Mouse (Mus musculus): Measurements from ENCODE around the gene Fam192a. TPM values are rescaled to one million over a fixed set of nuclear protein-coding genes. Genes with fewer than 3 reads are reported as not detected.

Gene Fam192a
- 10 to 100 TPM; 16.7 to 18.7 TPM for total RNA-seq (2021)
- long read RNA-seq, experiment 1, transcript Fam192a-201 (8 exons, 2,873 nt) = major isoform, 21 of 30 reads
- long read RNA-seq, experiment 1, partial matches to known transcripts = 1 of 30 reads
- long read RNA-seq, experiment 1, other reads (novel, unspliced or antisense) = 8 of 30 reads
- long read RNA-seq, experiment 2, transcript Fam192a-201 (8 exons, 2,873 nt) = major isoform, 24 of 31 reads
- long read RNA-seq, experiment 2, partial matches to known transcripts = 1 of 31 reads
- long read RNA-seq, experiment 2, other reads (novel, unspliced or antisense) = 6 of 31 reads

- DNase-seq = peak; percentile 100
Observed at GRCm38 (mm10) chr8:94601607-94602385, at the start of gene Fam192a, which contains the start of gene Rspry1. Gene Fam192a, minus strand, starts transcription at chr8:94601997. Gene Rspry1, plus strand, starts transcription at chr8:94601937.

GRCm38 (mm10) chr8:94649496-94649895 lies 47.7 kb upstream of the Fam192a start:
- DNase-seq = no peak

GRCm38 (mm10) chr8:94646165-94646564 lies 44.4 kb upstream of the Fam192a start:
- no peak for DNase-seq

GRCm38 (mm10) chr8:94645202-94645601 lies 43.4 kb upstream of the Fam192a start:
- DNase-seq = no peak

GRCm38 (mm10) chr8:94641938-94642337 lies 40.1 kb upstream of the Fam192a start:
- no peak for DNase-seq

GRCm38 (mm10) chr8:94641183-94641582 lies 39.4 kb upstream of the Fam192a start:
- DNase-seq = no peak

- DNase-seq = no peak
Observed at GRCm38 (mm10) chr8:94634211-94634610, 32.4 kb upstream of the Fam192a start.

- DNase-seq = no peak
Observed at GRCm38 (mm10) chr8:94633564-94634194, 31.9 kb upstream of the Fam192a start.

GRCm38 (mm10) chr8:94624885-94625284 lies 23.1 kb upstream of the Fam192a start:
- no peak for DNase-seq

- DNase-seq = no peak
Observed at GRCm38 (mm10) chr8:94607064-94607463, 5.3 kb upstream of the Fam192a start.

- DNase-seq = no peak
Observed at GRCm38 (mm10) chr8:94604030-94604429, 2.2 kb upstream of the Fam192a start.

GRCm38 (mm10) chr8:94602471-94603131 lies 804 bp upstream of the Fam192a start:
- DNase-seq = no peak

- peak; percentile 26 for DNase-seq
Observed at GRCm38 (mm10) chr8:94601034-94601606, 677 bp downstream of the Fam192a start.

GRCm38 (mm10) chr8:94600478-94600877 lies 1.3 kb downstream of the Fam192a start:
- no peak for DNase-seq

GRCm38 (mm10) chr8:94594211-94594610 lies 7.6 kb downstream of the Fam192a start:
- DNase-seq = no peak

GRCm38 (mm10) chr8:94591691-94592090 lies 10.1 kb downstream of the Fam192a start:
- DNase-seq = no peak

- DNase-seq = no peak
Observed at GRCm38 (mm10) chr8:94584238-94584817, 17.5 kb downstream of the Fam192a start.

GRCm38 (mm10) chr8:94582569-94582968 lies 19.2 kb downstream of the Fam192a start:
- DNase-seq = peak; percentile 63

- no peak for DNase-seq
Observed at GRCm38 (mm10) chr8:94581820-94582483, 19.8 kb downstream of the Fam192a start.

- no peak for DNase-seq
Observed at GRCm38 (mm10) chr8:94575148-94575547, 26.6 kb downstream of the Fam192a start.
